Mouse (Mus musculus) liver, postnatal 0 days (tissue): Measurements from ENCODE around the gene Mink1.
A peak's percentile ranks its signal among the peaks of the same experiment; 100 is the strongest.

Source experiments
- CTCF ChIP-seq: sonication (generic); IDR thresholded peaks from 2 replicates; pipeline ENCODE4 v1.5.1; 2016; ENCODE audit warnings: antibody characterized with exemption, low read depth
- EP300 ChIP-seq: IDR thresholded peaks from 2 replicates; pipeline ENCODE4 v1.6.1; 2016; ENCODE audit warnings: antibody characterized with exemption, low read depth, mild to moderate bottlenecking

DNA sequence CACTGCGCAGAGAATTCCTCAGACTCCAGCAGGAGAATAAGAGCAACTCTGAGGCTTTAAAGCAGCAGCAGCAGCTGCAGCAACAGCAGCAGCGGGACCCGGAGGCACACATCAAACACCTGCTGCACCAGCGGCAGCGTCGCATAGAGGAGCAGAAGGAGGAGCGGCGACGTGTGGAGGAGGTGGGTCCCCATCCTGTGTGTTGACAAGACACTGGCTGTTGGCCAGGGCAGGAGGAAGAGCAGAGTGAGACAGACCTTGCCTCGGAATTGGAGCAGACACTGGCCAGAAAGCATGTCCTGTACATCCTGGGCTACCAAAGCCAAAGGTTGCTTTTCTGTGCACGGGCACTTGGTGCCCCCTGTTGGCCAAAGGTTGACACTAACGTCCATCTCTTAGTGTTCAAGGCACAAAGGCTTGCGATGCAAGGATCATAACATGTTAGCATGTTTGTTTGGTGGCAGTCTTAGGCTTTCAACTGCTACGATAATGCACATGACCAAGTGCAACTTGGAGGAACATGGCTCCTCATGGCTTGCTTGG, 42.4 kb downstream of the Mink1 start:
- TF ChIP-seq CTCF (peak; percentile 95), EP300 (no peak)
